Mouse (Mus musculus) liver, embryonic 11.5 days (tissue): ENCODE measurements around the gene Olfr455. TPM values are rescaled to one million over a fixed set of nuclear protein-coding genes. Genes with fewer than 3 reads are reported as not detected.

Source experiments
- ATAC-seq: fragments of 200-750 bp; cut with Nextera tagmentation; replicated peaks from 2 replicates; pipeline ENCODE4 v1.8.0; 2017; ENCODE audit warnings: moderate number of reproducible peaks, mild to moderate bottlenecking, moderate TSS enrichment, moderate library complexity; ENCODE audit not compliant: low FRiP score
- DNase-seq: peaks from one replicate; pipeline ENCODE4 v3.0.0-alpha.2; 2017; ENCODE audit warnings: low spot score
- H3K27ac ChIP-seq: fragments of 300-500 bp; sonication (generic); 2 replicates; pipeline ENCODE4 v1.5.1; 2014; ENCODE audit warnings: mild to moderate bottlenecking, low read depth, low read length, control low read depth
- H3K27me3 ChIP-seq: fragments of 300-500 bp; sonication (generic); replicated peaks from 2 replicates; pipeline ENCODE4 v1.6.1; 2014; ENCODE audit warnings: low read length, mixed read lengths; ENCODE audit not compliant: control insufficient read depth, insufficient read depth
- H3K36me3 ChIP-seq: fragments of 300-500 bp; sonication (generic); 2 replicates; pipeline ENCODE4 v1.6.1; 2014; ENCODE audit warnings: mild to moderate bottlenecking, low read length, moderate library complexity, mixed read lengths; ENCODE audit not compliant: control insufficient read depth, insufficient read depth
- H3K4me1 ChIP-seq: fragments of 300-500 bp; sonication (generic); replicated peaks from 2 replicates; pipeline ENCODE4 v1.6.1; 2014; ENCODE audit warnings: low read length, mixed read lengths; ENCODE audit not compliant: control insufficient read depth, insufficient read depth
- H3K4me2 ChIP-seq: fragments of 300-500 bp; sonication (generic); 2 replicates; pipeline ENCODE4 v1.6.1; 2014; ENCODE audit warnings: mild to moderate bottlenecking, control low read depth, moderate library complexity
- H3K4me3 ChIP-seq: fragments of 300-500 bp; sonication (generic); 2 replicates; pipeline ENCODE4 v1.5.1; 2014; ENCODE audit warnings: low read depth, low read length, control low read depth
- H3K9ac ChIP-seq: fragments of 300-500 bp; sonication (generic); 2 replicates; pipeline ENCODE4 v1.6.1; 2014; ENCODE audit warnings: low read depth, low read length, control low read depth
- H3K9me3 ChIP-seq: fragments of 300-500 bp; sonication (generic); 2 replicates; pipeline ENCODE4 v1.6.1; 2016; ENCODE audit warnings: low read length, inconsistent platforms, mixed read lengths; ENCODE audit not compliant: control insufficient read depth
- WGBS: fragments of 180-500 bp; shearing (Covaris S2); extraction: QIAGEN DNeasy Blood & Tissue Kit; methylation state at CpG from one replicate; pipeline ENCODE4 v1.1.7; 2014; 5-methylcytosine and 5-hydroxymethylcytosine counted together
- polyA plus RNA-seq: library from polyadenylated mRNA; unstranded; fragments of >200 nt; fragmentation: Nextera tagmentation; extraction: Ambion mirVana; gene quantifications from 2 replicates; pipeline ENCODE4 v1.2.1, GENCODE M21; 2014

Olfr455 gene
- polyA plus RNA-seq = not detected in 2 replicates

- Histone ChIP-seq H3K4me2 (no peak within 1 kb of the TSS), H3K9ac (no peak within 1 kb of the TSS), H3K27me3 (no peaks in the 10 kb centered on the region), H3K36me3 (no peaks in the 10 kb centered on the region), H3K9me3 (no peaks in the 10 kb centered on the region), H3K4me3 (no peak within 1 kb of the TSS), H3K4me1 (no peaks in the 10 kb centered on the region), H3K27ac (no peak within 1 kb of the TSS)
- WGBS = 78% methylated on average over 4 of the region's 4 CpGs
- DNase-seq (no peak), ATAC-seq (no peak)
Observed at GRCm38 (mm10) chr6:42547461-42547860, at the start of gene Olfr455. Gene Olfr455 (minus strand): TSS chr6:42547587.

DNA sequence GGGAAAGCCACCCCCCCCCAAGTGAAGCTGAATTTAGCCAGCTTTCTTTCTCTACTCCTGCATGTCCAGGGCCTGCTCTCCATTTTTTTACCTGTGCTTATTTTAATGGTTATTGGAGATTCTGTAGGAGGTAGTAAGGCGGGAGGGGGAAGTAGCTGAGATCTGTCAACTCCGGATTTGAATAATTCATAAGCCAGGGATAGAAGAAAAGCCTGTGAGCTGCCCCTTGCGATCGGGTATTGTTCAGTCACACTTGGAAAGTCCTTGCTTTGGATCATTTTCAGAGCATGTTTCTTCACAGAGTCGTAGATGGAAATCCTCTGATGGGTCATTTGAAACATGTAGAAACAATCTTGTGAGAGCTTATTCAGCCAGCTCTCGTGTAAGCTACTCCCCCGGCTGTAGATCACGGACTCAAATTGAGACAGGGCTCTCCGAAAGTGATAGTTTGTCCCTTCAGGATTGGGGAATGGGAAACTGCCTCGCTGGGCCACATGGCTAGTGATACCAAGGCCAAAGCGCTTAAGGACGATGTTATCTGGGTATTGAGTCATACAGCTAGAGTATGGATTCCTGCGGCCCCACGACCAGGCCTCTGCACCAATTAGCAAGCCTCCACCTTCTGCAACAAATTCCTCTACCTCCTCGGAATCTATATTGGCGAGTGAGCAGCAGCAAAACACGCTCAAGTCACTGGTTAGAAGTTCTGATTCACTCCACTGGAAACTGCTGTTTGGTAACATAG, 45.9 kb upstream of the Olfr455 start:
- Histone ChIP-seq H3K9me3 (no peaks in the 10 kb centered on the region), H3K4me1 (no peaks in the 10 kb centered on the region), H3K36me3 (no peaks in the 10 kb centered on the region), H3K4me3 (no peak overlapping the region), H3K9ac (no peak overlapping the region), H3K27me3 (no peaks in the 10 kb centered on the region), H3K27ac (no peak overlapping the region), H3K4me2 (no peak overlapping the region)
- no peak for ATAC-seq
- DNase-seq = no peak
- 73% methylated on average over 17 of the region's 17 CpGs for WGBS

- DNase-seq (no peak), ATAC-seq (no peak)
- Histone ChIP-seq H3K27ac (no peak overlapping the region), H3K4me3 (no peak overlapping the region), H3K4me2 (no peak overlapping the region), H3K27me3 (no peaks in the 10 kb centered on the region), H3K9me3 (no peaks in the 10 kb centered on the region), H3K4me1 (no peaks in the 10 kb centered on the region), H3K36me3 (no peaks in the 10 kb centered on the region), H3K9ac (no peak overlapping the region)
- WGBS = 71% methylated on average over 5 of the region's 5 CpGs
Observed at GRCm38 (mm10) chr6:42586569-42586968, 39.2 kb upstream of the Olfr455 start.

DNA sequence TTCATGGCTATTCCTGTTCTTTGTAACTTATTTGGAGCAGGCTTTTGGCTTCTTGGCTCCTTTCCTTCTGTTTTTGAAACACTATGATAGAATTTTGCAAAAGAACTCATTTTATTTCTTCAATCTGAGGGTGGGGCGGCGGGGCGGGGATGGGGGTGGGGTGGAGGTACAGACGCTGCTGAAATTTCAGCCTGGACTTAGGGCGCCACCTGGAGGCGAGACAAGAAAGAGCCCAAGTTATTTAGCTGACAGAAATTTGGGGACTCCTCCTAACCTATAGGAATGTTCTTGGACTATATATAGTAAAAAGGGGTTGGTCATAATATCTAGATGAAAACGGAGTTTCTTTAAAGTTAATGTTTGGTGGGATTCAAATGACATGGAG, 36.1 kb upstream of the Olfr455 start:
- Histone ChIP-seq H3K9me3 (no peaks in the 10 kb centered on the region), H3K27me3 (no peaks in the 10 kb centered on the region), H3K4me1 (no peaks in the 10 kb centered on the region), H3K4me3 (no peak overlapping the region), H3K36me3 (no peaks in the 10 kb centered on the region), H3K27ac (no peak overlapping the region), H3K4me2 (peak overlapping the region; percentile 40; the same call in 1 of the 2 replicates), H3K9ac (no peak overlapping the region)
- 0 out of 2 replicates have a peak, but pooled peaks have one; percentile 34 for ATAC-seq
- WGBS = 1% methylated on average over 7 of the region's 7 CpGs
- peak; percentile 46 for DNase-seq

DNA sequence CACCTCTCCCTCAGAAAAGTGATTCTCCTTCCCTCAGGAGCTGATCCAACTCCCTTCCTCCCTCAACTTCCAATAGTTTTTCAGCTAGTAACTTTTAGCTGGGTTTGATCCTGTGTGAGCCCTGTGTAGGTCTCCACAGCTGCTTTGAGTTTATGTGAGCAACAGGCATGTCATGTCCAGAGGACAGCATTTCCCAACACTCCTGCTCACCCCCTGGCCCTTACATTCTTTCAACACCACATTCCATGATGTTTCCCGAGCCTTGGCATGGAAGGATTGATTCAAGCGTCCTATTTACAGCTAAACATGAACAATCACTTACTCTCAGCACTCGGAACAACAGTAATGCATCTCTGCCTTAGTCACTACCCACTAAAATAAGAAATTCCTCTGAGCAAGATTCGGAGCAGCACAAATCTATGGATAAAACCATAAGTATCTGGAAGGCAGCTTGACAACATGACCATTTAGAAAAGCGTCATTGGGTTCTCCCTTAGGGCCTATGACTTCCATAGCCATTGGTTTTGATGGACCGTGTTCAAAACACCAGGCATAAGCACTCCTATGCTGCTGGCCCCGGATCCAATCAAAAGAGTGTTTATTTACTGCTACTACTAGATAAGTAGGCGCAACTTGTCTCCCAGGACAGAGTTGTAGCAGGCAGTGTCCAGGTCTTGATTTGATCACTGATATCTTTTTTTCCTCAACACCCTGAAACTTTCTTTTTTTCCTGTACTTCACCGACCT, 35.5 kb upstream of the Olfr455 start:
- WGBS = 52% methylated on average over 9 of the region's 9 CpGs
- no peak for DNase-seq
- peak overlapping the region; percentile 40; the same call in 1 of the 2 replicates for H3K4me2 ChIP-seq
- no peak for ATAC-seq
- H3K9ac ChIP-seq = no peak overlapping the region
- no peaks in the 10 kb centered on the region for H3K9me3 ChIP-seq
- no peak overlapping the region for H3K27ac ChIP-seq
- no peaks in the 10 kb centered on the region for H3K27me3 ChIP-seq
- no peak overlapping the region for H3K4me3 ChIP-seq
- no peaks in the 10 kb centered on the region for H3K36me3 ChIP-seq
- H3K4me1 ChIP-seq = no peaks in the 10 kb centered on the region

- H3K27me3 ChIP-seq = no peaks in the 10 kb centered on the region
- H3K36me3 ChIP-seq = no peaks in the 10 kb centered on the region
- no peaks in the 10 kb centered on the region for H3K4me1 ChIP-seq
- H3K4me3 ChIP-seq = no peak overlapping the region
- H3K27ac ChIP-seq = no peak overlapping the region
- 83% methylated on average over 4 of the region's 4 CpGs for WGBS
- H3K9me3 ChIP-seq = no peaks in the 10 kb centered on the region
- H3K9ac ChIP-seq = no peak overlapping the region
- ATAC-seq = no peak
- H3K4me2 ChIP-seq = no peak overlapping the region
- DNase-seq = no peak
Observed at GRCm38 (mm10) chr6:42578678-42579077, 31.3 kb upstream of the Olfr455 start.

DNA sequence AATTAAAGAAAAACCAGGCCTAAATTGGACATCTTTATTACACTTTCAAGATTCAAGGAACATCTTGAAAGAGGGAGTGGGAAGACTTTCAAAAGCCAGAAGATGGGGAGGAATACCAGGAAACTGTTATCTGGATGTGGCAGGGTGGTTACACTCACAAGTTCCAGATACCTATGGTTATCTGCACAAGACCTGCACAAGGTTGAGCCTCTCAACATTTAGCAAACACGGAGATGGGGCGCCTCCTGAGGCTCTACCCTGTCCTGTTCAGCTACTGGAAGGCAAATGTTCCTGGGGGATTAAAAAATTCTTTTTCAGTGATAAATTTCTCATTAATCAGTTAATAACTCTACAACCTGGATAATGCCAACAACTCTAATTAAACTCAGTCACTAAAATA, 30.0 kb upstream of the Olfr455 start:
- Histone ChIP-seq H3K36me3 (no peaks in the 10 kb centered on the region), H3K9ac (no peak overlapping the region), H3K4me3 (no peak overlapping the region), H3K27me3 (no peaks in the 10 kb centered on the region), H3K9me3 (no peaks in the 10 kb centered on the region), H3K4me1 (no peaks in the 10 kb centered on the region), H3K27ac (no peak overlapping the region), H3K4me2 (no peak overlapping the region)
- ATAC-seq (0 out of 2 replicates have a peak, but pooled peaks have one; percentile 73), DNase-seq (no peak)
- 76% methylated on average over 2 of the region's 2 CpGs for WGBS

DNA sequence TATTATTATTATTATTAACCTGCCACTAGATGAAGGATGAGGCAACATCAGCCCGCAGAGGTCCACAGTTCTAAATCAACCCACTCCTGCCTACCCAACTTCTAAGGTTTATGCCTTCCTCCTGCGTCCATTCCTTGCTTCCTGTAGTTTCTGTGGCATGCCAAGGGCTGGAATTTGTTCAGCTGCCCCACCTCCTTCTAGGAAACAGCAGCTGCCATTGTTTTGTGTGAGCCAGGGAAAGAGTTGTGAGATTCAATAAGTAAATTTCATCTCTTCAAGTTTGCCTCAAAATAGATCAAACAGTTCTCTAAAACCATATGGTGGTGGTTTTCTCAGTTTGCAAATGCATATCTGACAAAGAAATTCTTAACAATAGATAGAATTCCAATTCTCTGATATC, 20.8 kb upstream of the Olfr455 start:
- no peaks in the 10 kb centered on the region for H3K27me3 ChIP-seq
- WGBS = 73% methylated on average over 2 of the region's 2 CpGs
- H3K4me1 ChIP-seq = no peaks in the 10 kb centered on the region
- DNase-seq (no peak), ATAC-seq (no peak)
- H3K9me3 ChIP-seq = no peaks in the 10 kb centered on the region
- H3K27ac ChIP-seq = no peak overlapping the region
- no peak overlapping the region for H3K4me3 ChIP-seq
- H3K36me3 ChIP-seq = no peaks in the 10 kb centered on the region
- no peak overlapping the region for H3K4me2 ChIP-seq
- H3K9ac ChIP-seq = no peak overlapping the region
